Mouse (Mus musculus) frontal cortex, postnatal 10 days (tissue): Measurements from ENCODE around the gene Noxo1.
"Not testable (repeated sequence)": the region's sequence is repeated elsewhere in the genome, so short reads cannot be mapped to it uniquely, and the experiment has no call there.

Experiments
- DNase-seq, 2 experiments: peaks; one replicate each; pipeline ENCODE4 v3.0.0; 2022; ENCODE audit warnings: low spot score in 2 of 2, mixed read lengths in 1 of 2

Noxo1 gene

DNA sequence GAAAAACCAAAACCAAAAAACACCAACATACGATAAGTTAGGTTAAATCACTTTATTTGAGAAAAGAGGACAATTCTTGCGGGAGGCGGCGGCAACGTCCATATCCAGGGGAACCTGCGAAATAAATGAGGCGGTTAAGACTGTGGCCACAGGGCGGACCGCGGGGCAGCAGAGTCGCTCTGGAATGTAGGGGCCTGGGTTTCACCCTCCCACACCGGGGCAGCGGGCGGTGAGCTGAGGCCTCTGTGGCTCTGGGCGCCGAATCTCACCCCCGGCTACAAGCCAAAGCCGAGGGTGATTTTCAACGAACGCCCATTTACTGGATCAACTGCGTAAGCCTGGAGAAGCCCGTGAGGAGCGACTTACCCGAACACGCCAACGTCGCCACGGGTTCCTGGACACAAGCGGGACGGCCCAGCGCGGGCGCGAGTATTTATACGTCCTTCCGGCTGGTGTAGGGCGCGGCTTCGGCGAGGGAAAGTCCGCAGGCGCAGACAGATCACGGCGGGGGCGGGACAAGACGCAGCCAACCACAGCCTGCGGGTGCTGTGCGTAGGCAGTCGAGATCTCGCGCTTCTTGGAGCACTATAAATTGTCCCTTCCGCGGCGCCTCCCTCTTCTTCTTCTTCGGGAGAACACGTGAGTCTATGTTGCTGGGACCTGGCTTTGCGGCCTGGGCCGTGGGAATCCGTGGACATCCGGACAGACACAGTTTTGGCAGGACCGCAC is 23.6 kb downstream of the Noxo1 start:
- DNase-seq: peak; percentile 99

GRCm38 (mm10) chr17:24720616-24721015 is 24.6 kb downstream of the Noxo1 start:
- DNase-seq: not testable (repeated sequence)

DNA sequence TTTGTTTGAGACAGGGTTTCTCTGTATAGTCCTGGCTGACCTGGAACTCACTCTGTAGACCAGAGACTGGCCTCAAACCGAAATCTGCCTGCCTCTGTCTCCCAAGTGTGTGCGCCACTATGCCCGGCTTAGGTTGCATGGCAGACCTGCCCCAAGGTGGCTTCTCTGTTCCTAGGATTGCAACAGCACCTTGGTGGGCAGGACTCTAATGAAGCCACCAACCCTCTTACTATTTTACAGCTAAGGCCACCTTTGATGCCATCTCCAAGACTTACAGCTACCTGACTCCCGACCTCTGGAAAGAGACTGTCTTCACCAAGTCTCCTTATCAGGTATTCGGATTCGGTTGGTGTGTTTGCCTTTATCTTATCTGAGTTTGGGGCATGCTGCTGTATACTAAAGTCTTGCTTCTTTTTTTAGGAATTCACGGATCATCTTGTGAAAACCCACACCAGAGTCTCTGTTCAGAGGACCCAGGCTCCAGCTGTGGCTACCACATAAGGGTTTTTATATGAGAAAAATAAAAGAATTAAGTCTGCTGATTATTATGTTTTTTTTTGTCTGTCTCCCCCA is 25.4 kb downstream of the Noxo1 start:
- not testable (repeated sequence) for DNase-seq

DNA sequence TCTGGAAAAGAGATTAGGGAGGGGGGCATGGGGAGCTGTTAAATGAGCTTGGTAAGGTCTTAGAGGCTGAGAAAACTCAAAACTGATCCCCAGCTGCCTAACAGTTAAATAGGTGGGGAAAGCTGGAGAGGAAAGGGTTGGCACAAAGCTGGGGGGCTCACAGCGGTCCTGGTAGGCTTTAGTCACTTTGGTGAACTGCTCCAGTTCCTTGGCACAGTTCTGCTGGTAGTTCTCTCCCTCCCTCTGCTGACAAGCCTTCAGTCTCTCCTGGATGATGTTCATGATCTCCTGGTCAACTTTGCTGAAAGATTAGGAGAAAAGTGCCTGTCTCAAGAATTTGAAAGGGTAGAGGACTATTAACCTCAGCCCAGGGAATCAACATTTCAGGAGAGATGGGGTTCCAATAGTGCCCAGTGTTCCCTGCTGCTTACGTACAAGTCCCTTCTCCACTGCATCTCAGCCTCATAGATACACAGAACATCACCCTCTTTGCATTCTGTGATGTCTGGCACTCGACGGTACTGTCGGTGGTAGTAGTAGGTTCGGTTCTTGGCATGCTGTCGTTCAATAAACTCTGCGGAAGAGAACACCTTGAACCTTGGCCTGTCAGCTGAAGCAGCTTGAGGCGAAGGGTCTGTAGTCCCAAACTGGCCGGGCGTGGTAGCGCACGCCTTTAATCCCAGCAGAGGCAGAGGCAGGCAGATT is 26.3 kb downstream of the Noxo1 start:
- DNase-seq: no peak

GRCm38 (mm10) chr17:24723122-24723880 is 27.3 kb downstream of the Noxo1 start:
- no peak for DNase-seq

- DNase-seq: no peak
These were observed 27.8 kb downstream of the Noxo1 start for GRCm38 (mm10) chr17:24723881-24724180.

- DNase-seq: peak; percentile 88 to 95
These were observed 28.1 kb downstream of the Noxo1 start, which contains the start of gene Ndufb10 for GRCm38 (mm10) chr17:24724184-24724583. Gene Ndufb10 (minus strand): TSS chr17:24724478.

DNA sequence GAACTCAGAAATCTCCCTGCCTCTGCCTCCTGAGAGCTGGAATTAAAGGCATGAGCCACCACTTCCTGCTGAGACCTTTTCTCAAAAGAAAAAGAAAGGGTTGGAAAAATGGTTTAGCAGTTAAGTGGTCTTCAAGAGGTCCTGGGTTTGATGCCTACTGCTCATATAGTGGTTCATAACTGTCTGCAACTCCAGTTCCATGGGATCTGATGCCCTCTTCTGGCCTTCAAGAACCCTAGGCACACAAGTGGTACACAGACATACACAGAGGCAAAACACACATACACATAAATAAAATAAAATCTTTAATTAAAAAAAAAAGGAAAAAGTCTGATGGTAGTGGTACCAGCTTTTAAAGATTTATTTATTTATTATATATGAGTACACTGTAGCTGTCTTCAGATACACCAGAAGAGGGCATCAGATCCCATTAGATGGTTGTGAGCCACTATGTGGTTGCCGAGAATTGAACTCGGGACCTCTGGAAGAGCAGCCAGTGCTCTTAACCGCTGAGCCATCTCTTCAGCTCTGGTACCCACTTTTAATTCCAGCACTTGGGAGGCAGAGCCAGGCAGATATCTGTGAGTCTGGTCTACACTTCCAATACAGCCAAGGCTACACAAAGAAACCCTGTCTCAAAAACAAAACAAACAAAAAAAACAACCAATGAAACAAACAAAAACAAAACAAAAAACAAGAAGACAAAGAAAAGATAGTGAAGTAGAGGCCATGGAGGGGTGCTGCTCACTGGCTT is 29.8 kb downstream of the Noxo1 start:
- DNase-seq: no peak

- no peak for DNase-seq
These were observed 31.6 kb downstream of the Noxo1 start, which contains the start of gene Rpl3l for GRCm38 (mm10) chr17:24727618-24728017. Gene Rpl3l (plus strand): TSS chr17:24727820.

DNA sequence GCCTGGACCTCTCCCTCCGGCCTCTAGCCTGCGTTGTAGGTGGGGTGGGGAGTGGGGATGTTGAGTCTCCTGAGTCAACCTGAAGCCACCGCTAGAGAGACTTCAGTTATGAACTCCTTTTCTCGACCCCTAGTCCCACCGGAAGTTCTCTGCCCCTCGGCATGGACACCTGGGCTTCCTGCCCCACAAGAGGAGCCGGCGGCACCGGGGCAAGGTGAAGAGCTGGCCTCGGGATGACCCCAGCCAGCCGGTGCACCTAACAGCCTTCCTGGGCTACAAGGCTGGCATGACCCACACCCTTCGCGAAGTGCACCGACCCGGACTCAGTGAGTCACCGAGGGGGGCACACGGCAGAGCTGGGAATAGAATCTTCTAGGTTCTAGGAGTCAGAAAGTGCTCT is 32.1 kb downstream of the Noxo1 start:
- DNase-seq: no peak

DNA sequence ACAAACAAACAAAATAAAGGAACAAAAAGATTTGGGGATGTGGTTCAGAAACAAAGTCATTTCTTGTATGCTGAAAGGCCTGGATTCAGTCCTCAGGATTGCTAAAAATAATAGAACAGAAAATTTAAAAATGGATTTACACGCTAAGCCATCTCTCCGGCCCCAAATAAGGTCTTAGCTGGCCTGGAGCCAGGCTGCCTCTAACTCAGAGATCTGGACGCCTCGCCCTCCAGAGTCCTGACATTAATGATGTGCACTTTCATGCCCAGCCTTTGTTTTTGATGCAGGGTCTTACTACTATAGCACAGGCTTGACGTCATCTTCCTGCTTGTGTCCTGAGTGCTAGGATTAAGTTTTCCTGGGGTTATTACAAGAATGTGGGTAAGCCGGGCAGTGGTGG is 33.0 kb downstream of the Noxo1 start:
- DNase-seq: no peak

DNA sequence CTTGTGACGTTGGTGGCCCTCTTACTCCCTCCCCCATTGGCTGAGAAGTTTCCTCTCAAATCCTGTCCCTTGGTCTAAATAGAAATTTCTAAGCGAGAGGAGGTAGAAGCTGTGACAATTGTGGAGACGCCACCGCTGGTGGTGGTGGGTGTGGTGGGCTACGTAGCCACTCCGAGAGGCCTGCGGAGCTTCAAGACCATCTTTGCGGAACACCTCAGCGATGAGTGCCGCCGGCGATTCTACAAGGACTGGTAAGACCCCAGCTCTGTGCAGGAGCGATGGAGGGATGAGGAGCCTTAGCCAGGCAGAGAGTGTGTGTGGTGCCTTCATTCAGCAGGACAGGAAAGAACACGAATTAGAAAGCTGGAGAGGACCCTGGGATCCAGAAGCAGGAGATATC is 34.8 kb downstream of the Noxo1 start:
- DNase-seq: no peak

DNA sequence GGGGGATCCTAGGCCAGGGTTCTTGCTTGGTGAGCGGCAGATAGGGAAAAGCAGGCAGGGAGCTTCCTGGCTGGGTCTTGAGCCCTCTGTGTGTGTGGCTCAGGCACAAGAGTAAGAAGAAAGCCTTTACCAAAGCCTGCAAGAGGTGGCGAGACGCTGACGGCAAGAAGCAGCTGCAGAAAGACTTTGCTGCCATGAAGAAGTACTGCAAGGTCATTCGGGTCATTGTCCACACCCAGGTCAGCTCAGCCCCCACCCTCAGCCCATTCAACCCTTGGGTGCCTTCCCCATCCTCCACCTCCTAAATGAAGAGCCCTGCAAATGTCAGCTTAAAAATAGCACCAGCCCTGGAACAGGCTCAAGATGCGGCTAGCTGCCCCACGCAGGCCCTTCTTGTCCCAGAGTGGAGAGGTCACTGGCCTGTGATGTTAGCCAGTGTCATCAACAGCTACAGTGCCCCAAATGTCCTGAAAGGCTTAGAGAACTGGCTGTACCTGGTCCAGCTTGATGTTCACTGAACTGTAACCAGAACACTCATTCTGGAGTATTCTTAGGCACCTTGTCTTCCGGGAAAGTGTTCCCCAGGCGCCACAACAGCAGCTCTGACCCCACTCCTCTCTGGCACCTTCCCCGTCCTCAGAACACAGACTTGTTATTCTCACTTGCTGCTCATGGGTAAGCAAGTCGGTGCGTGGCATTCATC is 36.4 kb downstream of the Noxo1 start:
- DNase-seq: no peak

DNA sequence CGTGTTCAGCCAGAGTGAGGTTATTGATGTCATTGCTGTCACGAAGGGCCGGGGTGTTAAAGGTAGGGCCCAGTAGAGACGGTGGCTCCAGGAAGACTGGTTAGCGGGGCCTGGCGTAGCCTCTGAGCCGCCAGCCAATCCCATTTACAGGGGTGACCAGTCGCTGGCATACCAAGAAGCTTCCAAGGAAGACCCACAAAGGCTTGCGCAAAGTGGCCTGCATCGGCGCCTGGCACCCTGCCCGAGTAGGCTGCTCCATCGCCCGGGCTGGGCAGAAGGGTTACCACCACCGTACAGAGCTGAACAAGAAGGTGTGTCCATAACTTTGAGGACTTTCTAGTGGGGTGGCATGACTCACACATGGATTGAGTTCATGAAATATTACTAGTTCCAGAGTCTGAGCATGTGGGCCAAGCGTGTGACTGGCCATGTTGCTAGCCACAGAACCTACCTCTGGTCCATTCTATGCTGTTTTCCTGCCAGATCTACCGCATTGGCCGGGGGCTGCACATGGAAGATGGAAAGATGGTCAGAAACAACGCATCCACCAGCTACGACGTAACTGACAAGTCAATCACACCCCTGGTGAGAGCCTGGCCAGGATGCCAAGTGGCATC is 37.5 kb downstream of the Noxo1 start:
- no peak for DNase-seq

- DNase-seq: no peak
These were observed 38.5 kb downstream of the Noxo1 start for GRCm38 (mm10) chr17:24734513-24734912.

DNA sequence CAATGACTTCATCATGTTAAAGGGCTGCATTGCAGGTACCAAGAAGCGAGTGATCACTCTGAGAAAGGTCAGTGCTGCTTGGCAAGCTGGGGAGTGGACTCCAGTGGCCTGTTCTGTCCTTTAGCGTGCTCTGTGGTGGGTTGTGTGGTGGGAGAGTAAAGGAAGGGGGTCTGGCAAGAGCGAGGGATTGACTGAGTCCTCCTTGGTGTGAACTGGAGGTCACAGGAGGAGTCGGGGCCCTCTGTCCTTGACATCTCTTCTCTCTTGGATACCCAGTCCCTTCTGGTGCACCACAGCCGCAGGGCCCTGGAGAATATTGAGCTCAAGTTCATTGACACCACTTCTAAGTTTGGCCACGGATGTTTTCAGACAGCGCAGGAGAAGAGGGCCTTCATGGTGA is 39.4 kb downstream of the Noxo1 start:
- DNase-seq: no peak

DNA sequence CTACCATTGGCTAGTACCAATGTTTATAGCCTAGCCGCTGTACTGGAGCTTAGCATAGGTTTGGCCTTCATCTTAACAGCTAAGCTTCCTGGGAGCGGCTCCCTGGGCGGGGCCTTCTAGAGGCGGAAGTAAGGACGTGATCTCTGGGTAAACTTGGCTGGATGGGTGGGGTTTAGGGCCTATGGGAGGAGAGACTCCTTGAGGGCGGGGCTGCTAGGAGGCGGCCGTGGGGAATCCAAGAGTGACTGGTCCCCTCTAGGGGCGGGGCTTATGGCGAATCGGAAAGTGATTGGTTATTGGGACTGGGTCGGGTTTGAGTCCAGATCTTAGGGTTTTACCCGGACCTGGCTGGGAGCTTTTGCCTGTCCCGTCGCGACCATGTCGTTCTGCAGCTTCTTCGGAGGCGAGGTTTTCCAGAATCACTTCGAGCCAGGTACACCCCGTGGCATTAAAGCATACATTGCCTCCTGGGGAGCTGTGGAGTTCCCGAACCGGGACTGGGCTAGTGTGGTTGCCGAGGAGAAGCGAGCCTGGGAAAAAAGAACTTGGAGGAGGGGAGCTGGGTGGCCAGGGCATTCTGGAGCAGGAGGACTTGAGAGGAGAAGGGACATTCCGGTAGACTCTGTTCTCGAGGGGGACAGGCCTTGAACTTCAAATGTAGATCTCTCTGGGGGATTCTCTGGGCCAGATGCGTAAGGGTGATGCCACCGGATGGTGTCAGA is 40.5 kb downstream of the Noxo1 start, which contains the start of gene Msrb1:
Gene Msrb1, plus strand, starts transcription at position 313 of the 722 bp plus-strand sequence.
- peak; percentile 89 to 90 for DNase-seq

GRCm38 (mm10) chr17:24737135-24737810 is 41.2 kb downstream of the Noxo1 start:
- no peak for DNase-seq

DNA sequence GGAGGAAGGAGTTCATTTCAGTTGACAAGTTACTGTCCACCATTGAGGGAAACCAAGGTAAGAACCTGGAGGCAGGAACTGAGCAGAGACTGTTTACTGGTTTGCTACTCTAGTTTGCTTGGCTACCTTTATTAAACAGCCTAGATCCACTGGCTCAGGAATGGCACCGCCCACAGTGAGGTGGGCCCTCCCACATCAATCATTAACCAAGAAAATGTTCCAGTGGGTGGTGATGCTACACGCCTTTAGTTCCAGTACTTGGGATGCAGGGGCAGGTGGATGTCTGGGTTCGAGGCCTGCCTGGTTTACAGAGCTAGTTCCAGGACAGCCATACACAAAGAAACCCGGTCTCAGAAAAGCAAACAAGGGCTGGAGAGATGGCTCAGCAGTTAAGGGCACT is 42.2 kb downstream of the Noxo1 start:
- no peak for DNase-seq
